Comparison of ENCODE assay signal across 8 mouse cellular contexts in the genomic region with DNA sequence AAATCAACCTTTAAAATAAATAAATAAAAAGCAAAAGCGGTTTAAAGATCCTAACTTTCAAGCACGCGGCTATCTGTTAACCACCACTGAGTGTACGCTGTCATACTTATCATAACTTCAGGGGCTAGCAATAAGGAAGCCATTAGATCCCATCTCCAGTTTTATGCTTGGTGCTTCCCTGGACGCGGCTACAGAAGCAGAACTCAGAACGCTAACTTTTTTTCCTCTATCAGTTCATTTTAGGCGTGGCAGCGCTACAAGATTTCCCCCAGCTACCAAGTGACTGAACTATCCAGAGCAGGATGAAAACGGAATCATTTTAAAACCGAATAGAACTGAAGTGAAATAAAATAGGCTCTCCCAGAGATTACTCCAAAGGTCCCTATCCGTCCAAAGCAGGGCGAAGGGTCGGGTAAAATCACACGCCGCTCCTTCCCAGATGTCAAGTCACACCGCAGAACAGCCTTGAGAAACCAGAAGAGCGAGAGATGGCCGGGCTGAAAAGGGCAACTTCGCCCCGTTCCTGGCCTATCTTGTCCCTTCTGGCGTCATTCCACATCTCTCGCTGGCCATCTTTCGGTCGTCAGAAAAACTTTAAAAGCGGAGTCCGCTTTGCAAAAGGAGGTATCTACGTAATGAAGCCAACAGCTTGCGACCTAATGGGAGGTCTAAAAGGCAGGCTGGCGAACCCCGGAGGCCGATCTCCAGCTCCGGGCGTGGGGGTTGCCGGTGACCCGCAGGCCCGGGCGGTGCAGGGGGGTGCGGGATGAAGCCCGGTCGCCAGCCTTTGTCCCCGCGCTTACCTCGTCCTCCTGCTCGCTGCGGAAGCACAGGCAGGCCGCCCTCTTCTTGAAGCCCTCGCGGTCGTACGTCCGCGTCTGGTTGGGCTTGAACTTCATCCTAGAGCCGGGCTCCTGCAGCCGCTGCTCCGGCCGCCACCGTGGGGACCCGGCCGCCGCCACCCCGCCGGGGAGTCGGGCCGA. TPM values are rescaled to one million over a fixed set of nuclear protein-coding genes. Genes with fewer than 3 reads are reported as not detected.
A peak's percentile ranks its signal among the peaks of the same experiment; 100 is the strongest.
DNase-seq lines count a peak whose midpoint lies in the region; ATAC-seq and TF ChIP-seq lines count a peak whose summit lies in the region.

No protein-coding gene starts in this region.

- no peak for TF ChIP-seq CTCF in ES-Bruce4 (IDR thresholded peaks at IDR 0.05; ENCODE audit: low read depth, low read length)

- no peak overlapping the region for H3K27ac ChIP-seq in ES-Bruce4 (ENCODE audit: insufficient read depth, low read length)
- H3K27ac ChIP-seq in embryonic facial prominence, embryonic 12.5 days = peak overlapping the region; percentile 94
- H3K27ac ChIP-seq in heart, embryonic 12.5 days (ENCODE audit: poor library complexity, severe bottlenecking) = peak overlapping the region; percentile 93

- peak overlapping the region; percentile 97 for H3K9ac ChIP-seq in ES-Bruce4 (ENCODE audit: low read depth, poor library complexity, severe bottlenecking)
- H3K9ac ChIP-seq in embryonic facial prominence, embryonic 12.5 days = peak overlapping the region; percentile 96
- peak overlapping the region; percentile 97 for H3K9ac ChIP-seq in heart, embryonic 12.5 days

- peak; percentile 29; the same call in 1 of the 2 replicates for ATAC-seq in embryonic facial prominence, embryonic 12.5 days (ENCODE audit: insufficient number of reproducible peaks, insufficient read depth, low FRiP score, low TSS enrichment)
- ATAC-seq in heart, embryonic 12.5 days (ENCODE audit: insufficient number of reproducible peaks, low FRiP score) = peak; percentile 34

- H3K4me2 ChIP-seq in embryonic facial prominence, embryonic 12.5 days (replicated peaks) = peak overlapping the region; percentile 82
- peak overlapping the region; percentile 88 for H3K4me2 ChIP-seq in heart, embryonic 12.5 days

- TF ChIP-seq POLR2A in ES-Bruce4 (IDR thresholded peaks at IDR 0.05; ENCODE audit: insufficient read depth, low read length) = no peak

- under 1% methylated on average over 62 of the region's 65 CpGs for WGBS in embryonic facial prominence, embryonic 12.5 days
- under 1% methylated on average over 65 of the region's 65 CpGs for WGBS in heart, embryonic 12.5 days

- no peaks in the 10 kb centered on the region for H3K27me3 ChIP-seq in ES-Bruce4 (ENCODE audit: control insufficient read depth, insufficient read depth, low read length, poor library complexity, severe bottlenecking)
- no peaks in the 10 kb centered on the region for H3K27me3 ChIP-seq in embryonic facial prominence, embryonic 12.5 days
- H3K27me3 ChIP-seq in heart, embryonic 12.5 days (replicated peaks) = no peaks in the 10 kb centered on the region

- H3K4me3 ChIP-seq in ES-Bruce4 (ENCODE audit: low read depth, low read length) = peak overlapping the region; percentile 76
- peak overlapping the region; percentile 80 for H3K4me3 ChIP-seq in embryonic facial prominence, embryonic 12.5 days
- peak overlapping the region; percentile 89 for H3K4me3 ChIP-seq in heart, embryonic 12.5 days

- peaks cover 14% of the 10 kb centered on the region for H3K36me3 ChIP-seq in ES-Bruce4 (ENCODE audit: control insufficient read depth, insufficient read depth, low read length, poor library complexity, severe bottlenecking)
- no peaks in the 10 kb centered on the region for H3K36me3 ChIP-seq in embryonic facial prominence, embryonic 12.5 days
- H3K36me3 ChIP-seq in heart, embryonic 12.5 days = no peaks in the 10 kb centered on the region; the same call in 1 of the 2 replicates

- no peak for TF ChIP-seq EP300 in ES-Bruce4 (IDR thresholded peaks at IDR 0.05; ENCODE audit: insufficient read depth, low read depth, low read length)

- no peaks in the 10 kb centered on the region for H3K9me3 ChIP-seq in ES-Bruce4 (replicated peaks; ENCODE audit: control insufficient read depth, insufficient read depth, low read length, poor library complexity, severe bottlenecking)
- no peaks in the 10 kb centered on the region for H3K9me3 ChIP-seq in embryonic facial prominence, embryonic 12.5 days
- H3K9me3 ChIP-seq in heart, embryonic 12.5 days (replicated peaks) = no peaks in the 10 kb centered on the region

- DNase-seq in adrenal gland, postnatal 14 days = peak; percentile 73
- DNase-seq in kidney, postnatal 10 days = peak; percentile 66
- DNase-seq in lung, postnatal 4 days = peak; percentile 60 to 68
- peak; percentile 58 for DNase-seq in ovary, postnatal 36 days (ENCODE audit: low spot score)
- DNase-seq in thymus, postnatal 4 days = peak; percentile 67

- H3K4me1 ChIP-seq in ES-Bruce4 (ENCODE audit: control insufficient read depth, insufficient read depth, low read length) = peaks cover 6% of the 10 kb centered on the region
- peaks cover 23% of the 10 kb centered on the region for H3K4me1 ChIP-seq in embryonic facial prominence, embryonic 12.5 days
- peaks cover 44% of the 10 kb centered on the region for H3K4me1 ChIP-seq in heart, embryonic 12.5 days (replicated peaks)

RNA-seq across cellular contexts. Expression of gene Nudt4, which starts 0.8 kb away (rescaled TPM):
- polyA plus RNA-seq in ES-Bruce4 (2011; ENCODE audit: insufficient read depth, insufficient read length, low read depth, missing spikeins) = 128 and 133 TPM in 2 replicates
- total RNA-seq in adrenal gland, postnatal 14 days (2021) = 103 and 113 TPM in 2 replicates
- 118 and 122 TPM in 2 replicates for polyA plus RNA-seq in embryonic facial prominence, embryonic 12.5 days (2016; fragmentation: Nextera tagmentation; extraction: Ambion mirVana)
- 152 and 155 TPM in 2 replicates for polyA plus RNA-seq in heart, embryonic 12.5 days (2016; fragmentation: Nextera tagmentation; extraction: Ambion mirVana)

RNA-seq across cellular contexts. Expression of gene Ube2n, which starts 48.2 kb away (rescaled TPM):
- polyA plus RNA-seq in ES-Bruce4 (2011; ENCODE audit: insufficient read depth, insufficient read length, low read depth, missing spikeins) = 280 and 301 TPM in 2 replicates
- 133 and 134 TPM in 2 replicates for total RNA-seq in adrenal gland, postnatal 14 days (2021)
- polyA plus RNA-seq in embryonic facial prominence, embryonic 12.5 days (2016; fragmentation: Nextera tagmentation; extraction: Ambion mirVana) = 331 and 336 TPM in 2 replicates
- polyA plus RNA-seq in heart, embryonic 12.5 days (2016; fragmentation: Nextera tagmentation; extraction: Ambion mirVana) = 266 and 274 TPM in 2 replicates
